Mouse (Mus musculus) testis, adult 2 months (tissue): ENCODE measurements around the gene C1qtnf3. TPM values are rescaled to one million over a fixed set of nuclear protein-coding genes. Genes with fewer than 3 reads are reported as not detected.

Source experiments
- H3K27ac ChIP-seq: fragments of 200-500 bp; 2 replicates; pipeline ENCODE4 v1.5.1; 2012; ENCODE audit warnings: low read depth, low read length; ENCODE audit not compliant: control insufficient read depth, insufficient read depth
- H3K27me3 ChIP-seq: fragments of 200-500 bp; 2 replicates; pipeline ENCODE4 v1.6.1; 2012; ENCODE audit warnings: mild to moderate bottlenecking, low read length, moderate library complexity; ENCODE audit not compliant: control insufficient read depth, insufficient read depth
- H3K36me3 ChIP-seq: fragments of 200-500 bp; 2 replicates; pipeline ENCODE4 v1.6.1; 2012; ENCODE audit warnings: mild to moderate bottlenecking, low read length; ENCODE audit not compliant: control insufficient read depth, insufficient read depth
- H3K4me1 ChIP-seq: fragments of 200-500 bp; 2 replicates; pipeline ENCODE4 v1.6.1; 2012; ENCODE audit warnings: low read length; ENCODE audit not compliant: control insufficient read depth, insufficient read depth
- H3K4me3 ChIP-seq: fragments of 200-500 bp; 2 replicates; pipeline ENCODE4 v1.5.1; 2012; ENCODE audit warnings: low read depth, mild to moderate bottlenecking, low read length, moderate library complexity, mixed read lengths; ENCODE audit not compliant: control insufficient read depth
- CTCF ChIP-seq: fragments of 200-500 bp; IDR thresholded peaks from 2 replicates; pipeline ENCODE4 v1.5.1; 2012; ENCODE audit warnings: low read depth, mild to moderate bottlenecking, inconsistent platforms, low read length, moderate library complexity; ENCODE audit not compliant: control insufficient read depth, insufficient read depth, insufficient replicate concordance
- POLR2A ChIP-seq: fragments of 200-500 bp; IDR thresholded peaks from 2 replicates; pipeline ENCODE4 v1.6.1; 2012; ENCODE audit warnings: low read depth, mild to moderate bottlenecking, inconsistent platforms, low read length, moderate library complexity; ENCODE audit not compliant: control insufficient read depth
- polyA plus RNA-seq: library from polyadenylated mRNA; depleted of rRNA; stranded (reverse); fragments of >200 nt; gene quantifications from 2 replicates; pipeline ENCODE4 v1.2.3, GENCODE M21; 2012; rRNA removed

C1qtnf3 gene
- polyA plus RNA-seq = 3.1 and 4.2 TPM in 2 replicates

DNA sequence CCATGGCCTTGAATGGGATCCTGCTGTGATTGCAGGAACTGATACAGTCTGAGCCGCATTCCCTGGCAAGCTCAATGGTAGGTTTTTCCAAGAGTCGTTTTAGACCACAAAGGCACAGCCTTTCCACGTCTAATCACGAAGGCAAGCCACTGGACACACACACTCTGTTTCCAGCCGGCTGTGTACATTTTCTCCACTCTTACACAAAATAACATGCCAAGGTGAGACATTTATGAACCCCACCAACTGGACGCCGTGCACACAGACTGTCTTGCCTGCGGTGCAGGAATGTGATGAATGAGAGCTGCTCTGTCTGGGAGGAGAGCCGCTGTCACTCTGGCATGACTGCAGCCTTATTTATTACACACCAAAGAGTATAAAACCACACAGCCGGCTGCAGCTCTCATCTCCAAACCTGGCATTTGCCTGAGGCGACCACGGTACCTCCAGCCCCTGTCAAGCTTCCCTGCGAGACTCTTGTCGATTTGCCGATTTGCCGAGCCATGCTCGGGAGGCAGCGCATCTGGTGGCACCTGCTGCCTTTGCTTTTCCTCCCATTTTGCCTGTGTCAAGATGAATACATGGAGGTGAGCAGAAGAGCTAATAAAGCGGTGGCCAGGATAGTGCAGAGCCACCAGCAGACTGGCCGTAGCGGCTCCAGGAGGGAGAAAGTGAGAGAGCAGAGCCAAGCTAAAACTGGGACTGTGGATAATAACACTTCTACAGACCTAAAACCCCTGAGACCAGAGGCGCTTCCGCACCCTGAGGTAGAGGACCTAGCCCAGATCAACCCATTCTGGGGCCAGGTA, at the start of gene C1qtnf3:
C1qtnf3 (plus strand) TSS at position 382 of the 809 bp plus-strand sequence.
- Histone ChIP-seq H3K36me3 (no peaks in the 10 kb centered on the region), H3K27me3 (no peaks in the 10 kb centered on the region), H3K27ac (peak within 1 kb of the TSS; percentile 29), H3K4me3 (peak within 1 kb of the TSS; percentile 30), H3K4me1 (peaks cover 5% of the 10 kb centered on the region)
- TF ChIP-seq CTCF (no peak), POLR2A (no peak)

GRCm38 (mm10) chr15:10902360-10902759, 49.8 kb upstream of the C1qtnf3 start:
- H3K36me3 ChIP-seq = no peaks in the 10 kb centered on the region
- no peak overlapping the region for H3K27ac ChIP-seq
- H3K4me3 ChIP-seq = no peak overlapping the region
- no peaks in the 10 kb centered on the region for H3K4me1 ChIP-seq
- TF ChIP-seq POLR2A (no peak), CTCF (no peak)
- no peaks in the 10 kb centered on the region for H3K27me3 ChIP-seq

DNA sequence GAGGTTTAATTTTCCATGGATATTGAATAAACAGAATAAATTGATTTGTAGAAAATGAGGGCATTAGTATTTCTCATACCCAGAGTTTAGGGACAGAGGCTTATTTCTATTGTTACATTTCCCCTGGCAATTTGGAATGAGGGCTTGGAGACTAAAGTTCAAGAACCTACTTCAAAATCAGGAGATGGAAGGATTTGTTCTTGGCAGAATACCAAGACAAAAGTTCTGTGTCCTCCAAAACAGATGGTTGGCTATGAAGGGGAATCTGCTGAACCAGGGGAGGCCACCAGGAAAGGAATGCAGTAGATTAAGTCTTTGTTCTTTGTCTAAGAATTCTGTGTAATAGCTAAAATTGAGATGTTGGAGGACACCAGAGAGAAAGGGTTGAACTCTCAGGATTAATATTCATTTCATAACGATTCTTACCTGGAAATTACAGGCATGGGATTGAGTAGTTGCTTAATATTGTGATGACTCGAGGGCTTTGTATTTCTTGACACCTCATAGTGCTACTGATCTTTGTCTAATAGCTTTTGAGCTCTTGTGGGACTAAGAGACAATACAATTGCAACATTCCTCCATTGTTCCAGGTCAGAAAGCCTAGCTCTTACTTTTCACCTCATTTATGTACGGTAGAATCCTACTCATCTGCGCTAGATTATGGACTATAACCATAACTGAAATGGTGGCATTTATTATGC, 35.4 kb upstream of the C1qtnf3 start:
- peak overlapping the region; percentile 81 for H3K27ac ChIP-seq
- H3K4me3 ChIP-seq = no peak overlapping the region
- H3K27me3 ChIP-seq = no peaks in the 10 kb centered on the region
- H3K36me3 ChIP-seq = no peaks in the 10 kb centered on the region
- TF ChIP-seq POLR2A (no peak), CTCF (no peak)
- no peaks in the 10 kb centered on the region for H3K4me1 ChIP-seq

DNA sequence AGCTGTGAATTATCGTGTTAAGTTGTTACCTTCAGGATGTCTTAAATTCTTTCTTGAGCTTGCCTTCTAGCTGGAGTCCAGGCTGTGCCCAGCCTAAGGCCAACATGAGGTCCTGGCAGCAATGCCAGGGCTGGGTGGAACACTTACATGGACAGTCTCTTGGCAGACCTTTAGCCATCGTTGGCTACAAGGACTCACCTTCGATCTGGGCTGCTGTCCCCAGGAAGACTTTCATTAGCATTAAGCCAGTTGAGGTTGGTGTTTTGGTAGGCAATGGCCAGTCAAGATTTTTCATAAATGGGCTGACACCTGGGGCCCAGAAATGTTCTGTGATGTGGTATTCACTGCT, 34.8 kb upstream of the C1qtnf3 start:
- no peak for TF ChIP-seq CTCF
- TF ChIP-seq POLR2A = no peak

DNA sequence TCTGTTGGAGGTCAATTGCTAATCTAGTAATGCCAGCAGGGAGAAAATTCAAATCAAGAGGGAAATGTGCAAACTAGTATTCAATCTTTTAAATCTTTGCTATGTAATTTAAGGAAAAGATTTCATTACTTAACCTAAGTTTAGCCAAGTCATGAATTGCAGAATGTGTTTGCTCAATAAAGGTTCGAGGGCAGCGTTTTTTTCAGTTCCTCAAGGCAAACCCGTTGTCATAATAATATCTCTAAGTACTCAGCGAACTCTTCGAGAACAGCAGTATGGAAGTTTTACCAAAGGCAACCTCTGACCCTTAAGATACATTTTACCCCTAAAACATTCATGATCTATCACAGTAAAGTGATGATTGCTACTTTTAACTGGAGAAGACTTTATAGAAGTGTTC, 31.9 kb upstream of the C1qtnf3 start:
- Histone ChIP-seq H3K36me3 (no peaks in the 10 kb centered on the region), H3K27me3 (no peaks in the 10 kb centered on the region), H3K4me1 (no peaks in the 10 kb centered on the region), H3K27ac (no peak overlapping the region), H3K4me3 (no peak overlapping the region)
- TF ChIP-seq POLR2A = no peak
- TF ChIP-seq CTCF = no peak

More for the DNA sequence above, 34.8 kb upstream of the C1qtnf3 start:
- H3K36me3 ChIP-seq = no peaks in the 10 kb centered on the region
- H3K4me3 ChIP-seq = no peak overlapping the region
- no peak overlapping the region for H3K27ac ChIP-seq
- H3K27me3 ChIP-seq = no peaks in the 10 kb centered on the region
- H3K4me1 ChIP-seq = no peaks in the 10 kb centered on the region

GRCm38 (mm10) chr15:10921064-10921463, 31.1 kb upstream of the C1qtnf3 start:
- H3K27me3 ChIP-seq = no peaks in the 10 kb centered on the region
- TF ChIP-seq POLR2A (no peak), CTCF (0 out of 2 replicates have a peak, but pooled peaks have one; percentile 10)
- no peaks in the 10 kb centered on the region for H3K4me1 ChIP-seq
- H3K4me3 ChIP-seq = no peak overlapping the region
- H3K36me3 ChIP-seq = no peaks in the 10 kb centered on the region
- H3K27ac ChIP-seq = no peak overlapping the region

DNA sequence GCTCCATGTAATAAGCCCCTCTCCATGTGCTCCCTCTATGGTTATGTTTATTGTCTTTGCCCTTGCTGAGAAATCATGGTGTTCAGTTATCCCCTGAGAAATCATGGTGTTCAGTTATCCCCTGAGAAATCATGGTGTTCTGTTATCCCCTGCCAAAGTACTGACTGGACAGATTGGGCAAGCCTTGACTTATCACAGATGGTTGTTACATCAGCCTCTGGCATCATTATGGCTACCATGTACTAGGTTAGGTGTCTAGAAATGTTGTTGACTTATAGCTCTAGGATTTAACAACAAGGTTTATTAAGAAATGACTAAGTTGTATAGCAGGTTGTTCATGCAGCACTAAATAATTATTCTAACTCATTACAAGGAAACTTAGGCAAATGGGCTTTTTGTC, 30.1 kb upstream of the C1qtnf3 start:
- H3K4me3 ChIP-seq = no peak overlapping the region
- H3K27me3 ChIP-seq = no peaks in the 10 kb centered on the region
- H3K27ac ChIP-seq = no peak overlapping the region
- TF ChIP-seq POLR2A (no peak), CTCF (no peak)
- no peaks in the 10 kb centered on the region for H3K4me1 ChIP-seq
- H3K36me3 ChIP-seq = no peaks in the 10 kb centered on the region
